Mouse (Mus musculus) small intestine, adult 2 months (tissue): ENCODE results near the gene Bard1.

Experiments used
- CTCF ChIP-seq: fragments of 200-500 bp; IDR thresholded peaks from 2 replicates; pipeline ENCODE4 v1.5.1; 2012; ENCODE audit warnings: low read depth, mild to moderate bottlenecking, control low read depth, inconsistent platforms, low read length, moderate library complexity, mixed read lengths; ENCODE audit not compliant: insufficient replicate concordance, insufficient read length; ENCODE audit errors: extremely low read depth
- POLR2A ChIP-seq: fragments of 200-500 bp; IDR thresholded peaks from 2 replicates; pipeline ENCODE4 v1.6.1; 2012; ENCODE audit warnings: low read depth, mild to moderate bottlenecking, control low read depth, inconsistent platforms, low read length, moderate library complexity

DNA sequence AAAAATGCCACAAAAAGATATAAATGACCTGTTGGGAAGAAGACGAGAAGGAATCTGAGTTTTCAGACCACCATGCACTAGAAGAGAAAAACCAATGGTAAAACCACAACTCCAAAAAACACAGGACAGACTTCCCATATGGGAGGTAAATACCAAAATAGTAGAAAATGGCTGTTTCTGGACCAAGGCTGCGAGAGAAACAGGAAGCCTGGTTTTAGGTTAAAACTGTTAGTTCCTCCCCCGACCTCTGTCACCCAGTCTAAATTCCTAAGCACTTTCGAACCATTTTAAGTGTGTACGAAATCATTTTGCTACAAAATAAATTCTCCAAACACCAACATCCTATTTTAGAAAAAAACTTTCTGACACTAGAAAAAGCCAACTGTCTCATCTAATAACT lies 80.2 kb downstream of the Bard1 start:
- TF ChIP-seq CTCF = no peak
- TF ChIP-seq POLR2A = no peak
